Mouse (Mus musculus): Measurements from ENCODE around the gene Cycs.

DNA sequence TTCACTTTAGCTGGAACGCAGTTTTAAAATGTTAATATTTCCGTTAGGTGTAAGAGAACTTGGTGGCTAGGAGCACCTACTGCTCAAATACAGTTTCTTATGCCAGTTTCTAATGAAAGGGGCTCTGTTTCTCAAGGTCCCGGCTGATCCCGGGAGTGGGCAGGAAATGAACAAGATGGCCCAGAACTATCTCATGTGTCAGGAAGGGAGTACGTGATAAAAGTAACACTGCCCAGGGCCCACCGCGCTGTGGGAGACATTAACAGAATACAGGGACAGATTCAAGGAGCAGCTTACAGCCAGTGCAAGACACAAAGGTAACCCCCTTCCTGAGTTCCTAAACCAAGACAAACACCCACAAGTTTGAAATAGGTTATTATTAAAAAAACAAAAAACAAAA, 19.4 kb upstream of the Cycs start:
- TF ChIP-seq CTCF (IDR thresholded peaks at IDR 0.05; ENCODE audit: insufficient read depth, low read length) (no peak), POLR2A (IDR thresholded peaks at IDR 0.05; ENCODE audit: borderline replicate concordance, extremely low read depth, low read depth, low read length) (no peak)
